Mouse (Mus musculus) testis, postnatal 10 days (tissue): Measurements from ENCODE around the gene Zfp715.
"Not testable (repeated sequence)": the region's sequence is repeated elsewhere in the genome, so short reads cannot be mapped to it uniquely, and the experiment has no call there.

Experiments
- DNase-seq: peaks from one replicate; pipeline ENCODE4 v3.0.0; 2021; ENCODE audit warnings: low spot score

Gene Zfp715

GRCm38 (mm10) chr7:43291524-43291923 is 21.6 kb downstream of the Zfp715 start:
- no peak for DNase-seq

- peak; percentile 90 for DNase-seq
These were observed 30.1 kb downstream of the Zfp715 start for GRCm38 (mm10) chr7:43282859-43283595.

GRCm38 (mm10) chr7:43282459-43282858 is 30.6 kb downstream of the Zfp715 start:
- DNase-seq = no peak

- DNase-seq = no peak
These were observed 35.7 kb downstream of the Zfp715 start for GRCm38 (mm10) chr7:43277401-43277800.

- DNase-seq = not testable (repeated sequence)
These were observed 36.9 kb downstream of the Zfp715 start for GRCm38 (mm10) chr7:43276178-43276577.

GRCm38 (mm10) chr7:43273476-43273875 is 39.6 kb downstream of the Zfp715 start:
- no peak for DNase-seq

GRCm38 (mm10) chr7:43267359-43267758 is 45.7 kb downstream of the Zfp715 start:
- DNase-seq = not testable (repeated sequence)

- no peak for DNase-seq
These were observed 59.6 kb downstream of the Zfp715 start for GRCm38 (mm10) chr7:43253540-43253939.

- not testable (repeated sequence) for DNase-seq
These were observed 62.4 kb downstream of the Zfp715 start for GRCm38 (mm10) chr7:43250718-43251117.
